Mouse (Mus musculus) lung, adult 2 months (tissue): ENCODE results near the gene Adm2.

Experiments
- CTCF ChIP-seq: fragments of 200-500 bp; IDR thresholded peaks from 2 replicates; pipeline ENCODE4 v1.5.1; 2011; ENCODE audit warnings: mild to moderate bottlenecking, low read length, control low read depth; ENCODE audit not compliant: insufficient read depth
- POLR2A ChIP-seq: fragments of 200-500 bp; IDR thresholded peaks from 2 replicates; pipeline ENCODE4 v1.6.1; 2011; ENCODE audit warnings: low read depth, mild to moderate bottlenecking, control low read depth, low read length, borderline replicate concordance; ENCODE audit errors: extremely low read depth

- no peak for TF ChIP-seq POLR2A
- no peak for TF ChIP-seq CTCF
Observed at GRCm38 (mm10) chr15:89277366-89277765, 45.2 kb upstream of the Adm2 start.
